Mouse (Mus musculus) embryonic stem cell, embryonic (primary cell): ENCODE results near the gene Syk.

Experiments
- CTCF ChIA-PET, 4 experiments: fragments of 300-600 bp in 2 of 4; fragments of 350-600 bp in 2 of 4; sonication (Branson Sonifier 250); formaldehyde crosslinking; loops; one replicate each; lab custom pipeline; 2022; ENCODE audit warnings: inconsistent platforms in 2 of 4; lab: Charles Lee
- POLR2A ChIA-PET, 4 experiments: fragments of 300-600 bp in 2 of 4; fragments of 350-600 bp in 2 of 4; sonication (Branson Sonifier 250); formaldehyde crosslinking; loops; one replicate each; lab custom pipeline; 2022; ENCODE audit warnings: antibody characterized with exemption in 4 of 4, inconsistent platforms in 1 of 4; lab: Charles Lee

The Syk gene

DNA sequence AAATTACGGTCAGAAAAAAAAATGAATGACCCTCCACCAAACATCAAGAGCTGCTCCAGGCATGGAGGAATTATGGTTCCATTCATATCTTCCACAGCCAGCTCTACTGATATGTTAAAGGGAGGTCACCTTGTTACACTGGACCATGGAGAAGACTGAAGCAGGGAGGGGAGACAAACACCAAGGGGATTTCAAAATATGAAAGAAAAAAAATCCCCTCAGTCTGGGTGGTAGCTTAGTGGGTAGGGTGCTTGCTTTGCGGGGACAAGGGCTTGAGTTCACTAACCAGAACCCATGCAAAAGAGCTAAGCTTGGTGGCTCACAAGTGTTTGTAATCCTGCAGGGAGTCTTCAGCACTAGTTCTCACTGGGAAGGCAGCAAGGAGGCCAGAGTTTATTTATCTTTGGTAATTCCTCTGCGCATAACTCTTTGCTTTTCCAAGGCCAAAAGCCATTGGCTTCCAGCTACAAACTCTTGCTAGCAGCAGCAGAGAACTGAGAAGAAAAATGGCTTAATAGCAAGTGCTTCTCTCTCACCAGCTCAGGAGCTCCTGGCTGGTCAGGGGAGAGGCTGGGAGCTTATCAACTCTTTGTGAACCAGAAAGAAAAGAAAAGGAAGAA is 23.8 kb downstream of the Syk start:
- CTCF ChIA-PET, result interaction anchor here in 2 of 4 experiments (0.7 to 1.7 kb wide), 2 partner anchors 22 kb away, joined by 3 to 5 read pairs; no protein-coding TSS in a partner anchor

DNA sequence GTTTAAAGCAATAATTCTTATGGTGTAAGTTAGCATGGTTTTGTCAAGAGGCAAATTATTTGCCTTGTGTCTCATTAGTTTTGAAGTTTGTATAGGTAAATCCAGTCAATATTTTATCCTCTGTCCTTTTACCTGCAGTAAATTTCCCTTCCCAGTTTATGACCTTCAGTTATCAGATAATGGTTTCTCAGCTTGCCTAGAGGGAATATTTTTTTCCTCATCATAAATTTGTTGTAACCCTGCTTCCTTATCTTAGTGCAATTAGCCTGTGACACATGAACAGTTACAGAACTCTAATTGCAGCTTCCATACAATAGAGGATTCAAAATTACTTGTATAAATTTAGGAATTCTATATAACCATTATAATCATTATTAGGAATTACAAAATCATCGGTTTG is 25.0 kb downstream of the Syk start:
- ChIA-PET CTCF (interaction anchor here in 2 of 4 experiments (0.6 to 1.7 kb wide), 2 partner anchors 21 to 354 kb away, joined by 4 to 5 read pairs; no protein-coding TSS in a partner anchor), POLR2A (interaction anchor here in 1 of 4 experiments (0.8 kb wide), 1 partner anchor 13 kb away, joined by 3 read pairs; no protein-coding TSS in a partner anchor)

More for the DNA sequence above, 23.8 kb downstream of the Syk start:
- POLR2A ChIA-PET, result interaction anchor here in 1 of 4 experiments (1.0 kb wide), 1 partner anchor 14 kb away, joined by 3 read pairs; no protein-coding TSS in a partner anchor

DNA sequence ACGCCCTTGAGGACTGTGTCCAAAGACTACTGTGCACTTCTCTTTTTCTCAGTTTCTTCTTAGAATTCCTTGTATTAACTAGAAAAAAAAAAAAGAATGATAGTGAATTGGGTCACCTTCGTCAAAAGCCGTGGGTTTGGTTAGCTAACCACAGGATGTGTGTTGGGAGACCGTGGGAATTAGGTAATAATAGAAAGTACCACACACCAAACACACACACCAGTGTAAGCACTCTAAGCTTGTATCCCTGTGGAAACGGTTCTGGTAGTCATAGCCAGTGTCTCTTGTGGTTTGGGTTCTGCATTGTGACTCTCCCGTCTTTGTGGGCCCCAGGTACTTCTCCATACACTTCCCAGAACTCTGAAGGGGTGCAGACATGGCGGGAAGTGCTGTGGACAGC is 27.5 kb downstream of the Syk start:
- ChIA-PET CTCF (interaction anchor here in 1 of 4 experiments (0.6 kb wide), 1 partner anchor 15 kb away, joined by 3 read pairs; no protein-coding TSS in a partner anchor), POLR2A (no interaction called here)

DNA sequence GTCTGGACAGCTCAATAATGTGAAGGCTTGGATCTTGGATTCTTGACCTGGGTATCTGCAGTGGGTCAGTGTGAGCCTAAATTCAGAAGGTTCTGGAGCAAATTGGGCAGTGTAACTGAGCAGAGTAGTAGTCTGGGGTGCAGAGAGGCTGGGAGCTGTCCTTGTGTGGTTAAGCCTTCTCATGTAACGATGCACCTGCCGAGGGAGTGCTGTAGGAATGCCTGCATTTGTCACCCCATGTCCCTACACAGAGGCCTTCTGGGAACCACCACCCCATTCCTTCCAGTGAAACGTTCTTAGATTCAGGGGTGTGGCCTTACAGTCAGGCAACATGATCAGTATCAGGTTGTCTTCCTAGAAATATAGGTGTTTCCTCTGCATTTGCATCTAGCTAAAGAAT is 30.3 kb downstream of the Syk start:
- POLR2A ChIA-PET, result no interaction called here
- CTCF ChIA-PET, result interaction anchor here in 3 of 4 experiments (0.6 to 1.0 kb wide), 3 partner anchors 15 to 338 kb away, joined by 3 to 6 read pairs (median 3); no protein-coding TSS in a partner anchor

DNA sequence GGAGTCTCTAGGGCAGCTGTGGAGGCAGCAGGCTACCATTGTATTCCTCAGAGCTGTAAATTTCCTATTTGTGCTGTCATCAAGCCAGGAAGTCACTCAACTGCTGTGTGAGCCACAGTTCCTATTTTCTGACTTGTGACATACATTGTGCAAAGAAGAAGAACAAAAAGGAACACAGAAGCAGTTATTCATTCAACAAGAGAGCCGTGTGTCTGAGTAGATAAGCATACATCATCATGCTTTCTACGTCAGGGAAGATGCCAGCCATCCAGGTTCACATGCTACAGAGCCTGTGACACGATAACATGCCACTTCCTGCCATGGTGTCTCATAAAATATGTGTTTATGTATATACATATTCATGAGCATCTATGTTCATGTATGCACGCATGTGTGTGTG is 32.1 kb downstream of the Syk start:
- POLR2A ChIA-PET, result interaction anchor here in 1 of 4 experiments (1.2 kb wide), 1 partner anchor 156 kb away, joined by 3 read pairs; no protein-coding TSS in a partner anchor
- CTCF ChIA-PET, result interaction anchor here in 1 of 4 experiments (1.3 kb wide), 1 partner anchor 14 kb away, joined by 4 read pairs; no protein-coding TSS in a partner anchor

DNA sequence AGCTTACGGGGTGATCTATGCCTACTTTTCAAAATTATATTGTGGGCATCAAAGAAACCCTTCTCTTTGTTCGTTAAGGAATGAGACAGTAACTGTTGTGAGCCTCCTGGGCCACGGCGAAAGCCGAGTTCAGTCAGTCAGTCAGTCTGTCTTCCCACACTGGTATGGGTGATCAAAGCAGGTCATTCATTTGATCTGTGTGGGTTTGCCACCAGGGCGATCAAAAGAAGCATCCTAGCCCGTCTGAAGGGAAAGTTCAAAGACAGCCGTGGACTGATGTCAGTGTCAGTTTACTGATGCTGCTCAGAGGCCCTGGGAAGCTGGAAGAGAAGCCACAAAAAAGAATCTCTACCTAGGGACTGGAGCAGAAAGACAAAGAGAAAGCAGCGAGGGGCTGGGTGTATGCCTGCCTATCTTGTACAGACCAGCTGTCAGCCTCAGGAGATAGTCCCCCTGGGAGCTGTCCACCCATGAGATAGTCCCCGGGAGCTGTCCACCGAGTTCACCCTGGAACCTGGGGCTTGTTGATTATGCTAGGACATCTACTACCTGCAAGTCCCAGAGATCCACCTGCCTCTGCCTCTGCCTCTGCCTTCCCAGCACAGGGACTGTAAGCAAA is 34.2 kb downstream of the Syk start:
- ChIA-PET POLR2A (no interaction called here), CTCF (interaction anchor here in 1 of 4 experiments (0.6 kb wide), 1 partner anchor 160 kb away, joined by 4 read pairs; no protein-coding TSS in a partner anchor)

DNA sequence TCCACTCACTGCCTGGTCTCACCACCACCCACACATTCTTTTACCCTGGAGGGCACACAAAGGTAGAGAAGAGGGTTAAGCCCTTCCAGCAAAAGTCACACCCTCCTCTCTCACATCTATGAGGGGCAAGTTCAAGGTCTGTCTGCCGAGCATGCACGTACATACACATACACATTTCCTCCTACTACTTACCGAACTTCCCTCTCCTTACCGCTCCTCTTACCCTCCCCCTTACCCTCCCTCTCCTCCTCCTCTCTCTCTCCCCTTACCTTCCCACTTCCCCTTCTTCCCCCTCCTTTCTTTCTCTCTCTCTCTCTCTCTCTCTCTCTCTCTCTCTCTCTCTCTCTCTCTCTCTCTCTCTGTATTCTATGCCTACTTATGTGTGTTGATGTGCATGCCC is 35.6 kb downstream of the Syk start:
- POLR2A ChIA-PET, result interaction anchor here in 1 of 4 experiments (0.7 to 1.1 kb wide), 2 partner anchors 11 to 15 kb away, joined by 3 read pairs; no protein-coding TSS in a partner anchor
- CTCF ChIA-PET, result no interaction called here

DNA sequence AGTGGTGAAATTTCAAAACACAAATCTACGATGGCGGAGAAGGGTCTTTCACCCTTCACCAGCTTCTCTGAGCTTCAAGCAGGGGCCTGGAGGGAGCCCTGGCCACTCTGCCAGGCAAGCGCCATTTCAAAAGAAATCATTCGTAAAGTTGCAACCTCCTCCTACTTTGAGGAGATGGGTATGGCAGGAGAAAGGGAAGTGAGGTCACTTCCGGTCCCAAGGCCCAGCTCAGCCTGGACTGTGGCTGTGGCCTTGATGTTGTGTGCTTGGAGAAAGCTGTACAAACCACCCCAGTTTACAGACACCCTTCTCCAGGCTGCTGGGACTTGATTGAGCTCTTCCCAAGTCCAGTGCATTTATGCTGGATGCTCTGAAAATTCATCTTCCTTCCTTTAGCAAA is 36.5 kb downstream of the Syk start:
- POLR2A ChIA-PET, result no interaction called here

DNA sequence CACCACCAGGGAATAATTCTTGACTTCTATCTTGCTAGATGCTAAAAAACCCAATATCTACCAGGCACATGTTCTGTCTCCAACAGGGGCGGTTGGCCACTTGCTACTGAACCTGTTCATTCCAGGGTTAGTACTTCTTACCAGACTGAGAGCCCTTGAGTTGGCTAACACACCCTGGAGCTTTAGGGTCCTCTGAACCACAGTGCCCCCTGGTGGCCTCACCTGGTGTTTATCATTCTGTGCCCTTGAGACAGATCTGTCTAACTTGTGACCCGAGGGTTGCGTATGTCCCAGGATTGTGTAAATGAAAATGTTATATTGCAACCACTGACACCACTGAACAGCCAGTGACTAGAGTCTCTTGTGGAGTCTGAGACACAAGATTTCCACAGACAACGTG is 41.1 kb downstream of the Syk start:
- ChIA-PET POLR2A (interaction anchor here in 2 of 4 experiments (0.5 to 0.6 kb wide), 2 partner anchors 46 to 878 kb away, joined by 3 to 4 read pairs; no protein-coding TSS in a partner anchor), CTCF (interaction anchor here (0.5 to 4.1 kb wide), 32 partner anchors 10 to 793 kb away, joined by 3 to 26 read pairs (median 4); partner anchors contain the start of gene Diras2 (in 1 of the 4))

More for the DNA sequence above, 36.5 kb downstream of the Syk start:
- CTCF ChIA-PET, result interaction anchor here in 1 of 4 experiments (0.5 to 0.6 kb wide), 2 partner anchors 9 to 788 kb away, joined by 3 read pairs; no protein-coding TSS in a partner anchor

DNA sequence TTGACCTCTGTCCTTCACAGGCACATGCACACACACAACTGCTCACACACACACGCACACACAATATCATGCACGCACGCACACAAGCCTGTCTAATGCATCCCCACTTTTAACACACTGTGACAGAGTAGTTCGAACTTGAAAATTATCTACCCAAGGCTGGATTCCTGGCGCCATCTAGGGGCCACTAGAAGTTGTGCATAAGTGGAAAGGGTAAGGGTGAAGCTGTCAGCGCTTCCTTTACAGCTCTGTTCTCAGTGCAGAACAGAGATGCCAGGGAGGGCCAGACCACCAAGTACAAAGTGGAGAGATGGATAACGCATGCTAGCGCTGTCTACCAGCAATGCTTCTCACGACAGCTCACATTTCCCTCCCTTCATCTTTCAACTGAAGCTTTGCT is 45.6 kb downstream of the Syk start:
- POLR2A ChIA-PET, result interaction anchor here in 3 of 4 experiments (0.5 to 1.4 kb wide), 7 partner anchors 9 to 370 kb away, joined by 3 to 5 read pairs (median 3); partner anchors contain the start of gene Syk (in 1 of the 3)
- CTCF ChIA-PET, result interaction anchor here (0.5 to 3.1 kb wide), 63 partner anchors 8 to 825 kb away, joined by 3 to 59 read pairs (median 4); partner anchors contain the start of genes Diras2 (in 2 of the 4) and Syk (in 1 of the 4)

DNA sequence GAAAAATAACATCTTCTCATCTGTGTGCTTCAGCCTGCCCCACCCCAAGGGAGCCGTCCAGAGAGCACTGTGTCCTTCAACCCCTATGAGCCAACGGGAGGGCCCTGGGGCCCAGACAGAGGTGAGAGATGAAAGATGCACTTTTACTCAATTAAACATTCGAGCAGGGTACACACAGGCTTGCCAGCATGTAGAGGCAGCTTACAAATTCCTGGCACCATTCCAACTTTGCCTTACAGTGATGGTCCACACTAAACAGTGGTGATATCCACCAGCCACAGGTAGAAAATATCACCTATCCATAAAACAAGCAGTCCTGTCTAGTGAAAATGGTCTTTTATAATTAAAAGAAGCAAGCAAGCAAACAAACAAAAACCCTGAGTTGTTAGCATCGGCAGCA is 48.7 kb downstream of the Syk start:
- ChIA-PET CTCF (no interaction called here), POLR2A (interaction anchor here in 2 of 4 experiments (0.5 to 0.9 kb wide), 3 partner anchors 12 to 396 kb away, joined by 3 to 5 read pairs (median 3); no protein-coding TSS in a partner anchor)

DNA sequence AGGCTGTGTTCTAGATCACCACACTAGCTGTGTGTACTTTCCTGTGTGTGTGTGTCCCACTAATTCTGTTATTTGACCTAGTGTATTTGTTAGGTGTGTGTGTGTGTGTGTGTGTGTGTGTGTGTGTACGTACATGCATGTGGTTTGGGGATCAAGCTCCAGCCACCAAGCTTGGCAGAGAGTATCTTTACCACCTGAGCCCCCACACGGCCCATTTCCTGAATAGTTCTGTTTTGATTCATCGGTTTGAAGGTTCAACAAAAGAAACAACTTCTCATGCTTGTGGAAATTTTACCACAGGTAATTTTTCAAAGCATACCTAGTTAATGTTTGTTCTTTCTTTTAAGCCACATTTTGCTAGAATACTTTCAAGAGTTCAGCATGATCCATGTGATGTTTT is 52.5 kb downstream of the Syk start:
- POLR2A ChIA-PET, result interaction anchor here in 2 of 4 experiments (0.5 to 1.4 kb wide), 2 partner anchors 8 to 714 kb away, joined by 3 to 4 read pairs; no protein-coding TSS in a partner anchor
- CTCF ChIA-PET, result interaction anchor here in 1 of 4 experiments (1.5 kb wide), 1 partner anchor 382 kb away, joined by 4 read pairs; no protein-coding TSS in a partner anchor

DNA sequence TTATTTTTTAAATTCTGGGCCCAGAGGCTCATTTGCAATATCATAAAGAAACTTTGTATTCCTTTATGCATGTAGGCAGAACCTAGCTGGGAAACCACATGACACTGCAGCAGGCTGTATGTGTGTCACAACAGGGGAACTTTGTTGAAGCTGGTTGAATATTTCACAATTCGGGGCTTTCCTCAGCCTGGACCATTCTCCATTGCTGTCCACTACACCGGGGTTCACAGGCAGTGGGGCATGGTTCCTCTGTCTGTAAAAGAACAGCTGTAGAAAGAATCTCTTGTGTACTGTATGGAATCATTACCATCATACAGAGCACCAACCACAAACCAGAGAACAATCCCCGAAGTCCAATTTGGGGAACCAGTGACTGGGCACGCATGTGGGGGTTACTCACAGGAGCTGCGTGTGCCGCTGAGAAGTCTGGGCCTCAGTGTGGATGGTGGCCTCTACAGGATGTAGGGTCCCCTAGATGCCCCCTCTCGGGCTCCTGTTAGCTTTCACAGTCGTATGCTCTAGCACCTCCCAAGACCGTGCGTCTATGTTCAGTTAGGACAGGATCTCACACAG is 53.3 kb downstream of the Syk start:
- POLR2A ChIA-PET, result interaction anchor here in 1 of 4 experiments (1.4 kb wide), 1 partner anchor 9 kb away, joined by 3 read pairs; no protein-coding TSS in a partner anchor
- CTCF ChIA-PET, result interaction anchor here in 3 of 4 experiments (0.5 to 1.2 kb wide), 4 partner anchors 8 to 384 kb away, joined by 3 to 6 read pairs (median 4); no protein-coding TSS in a partner anchor

DNA sequence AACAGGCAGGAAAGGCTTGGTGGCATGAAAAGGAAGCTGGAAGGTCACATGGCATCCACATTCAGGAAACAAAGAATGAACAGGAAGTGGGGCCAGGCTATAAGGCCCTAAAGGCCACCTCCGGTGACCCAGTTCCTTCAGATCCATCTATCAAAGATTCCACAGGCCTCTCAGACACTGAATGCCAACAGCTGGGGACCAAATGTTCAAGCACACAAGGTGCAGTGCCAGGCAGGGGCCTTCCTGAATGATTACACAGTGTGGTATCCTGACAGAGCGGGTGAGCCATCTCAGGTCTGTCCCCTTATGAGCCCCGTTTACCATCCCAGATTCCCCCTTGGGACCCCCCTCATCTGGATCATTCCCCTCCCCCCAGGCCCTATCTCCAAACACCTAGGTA is 63.6 kb downstream of the Syk start:
- ChIA-PET POLR2A (interaction anchor here in 2 of 4 experiments (0.6 to 0.7 kb wide), 3 partner anchors 15 to 826 kb away, joined by 3 to 11 read pairs (median 4); no protein-coding TSS in a partner anchor), CTCF (interaction anchor here in 1 of 4 experiments (1.0 to 2.0 kb wide), 2 partner anchors 12 to 23 kb away, joined by 3 to 5 read pairs; no protein-coding TSS in a partner anchor)

DNA sequence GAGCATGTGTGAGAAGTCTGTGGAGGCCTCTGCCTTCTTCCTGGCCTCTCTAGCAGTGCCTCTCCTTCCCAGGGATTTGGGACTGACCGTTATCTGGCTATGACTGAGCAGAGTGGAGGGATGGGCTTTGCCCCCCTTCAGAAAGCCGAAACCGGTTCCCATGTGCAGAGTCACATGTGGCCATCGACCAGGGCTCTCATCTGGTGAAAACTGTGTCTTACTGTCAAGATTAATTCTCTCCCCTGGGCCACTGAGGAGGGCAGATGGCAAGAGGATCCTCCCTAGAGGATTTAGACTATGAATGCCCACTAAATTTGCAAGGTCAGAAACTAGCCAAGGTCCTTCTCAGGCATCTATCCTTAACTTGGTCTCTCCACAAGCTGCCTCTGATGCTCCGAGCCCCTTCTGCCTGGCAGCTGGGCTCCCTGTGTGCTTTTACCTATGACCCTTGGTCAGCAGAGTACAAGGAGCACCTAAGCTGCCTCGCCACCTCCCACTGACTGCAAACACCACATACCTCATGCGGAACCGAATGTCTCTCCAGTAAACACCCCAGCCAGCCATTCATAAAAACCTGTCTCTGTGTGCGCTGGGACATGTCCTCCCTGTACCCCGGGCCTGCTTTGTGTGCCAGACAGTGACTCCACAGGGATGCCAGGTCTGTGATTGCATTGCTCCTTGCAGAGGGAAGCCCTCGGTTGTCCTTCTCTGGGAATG is 65.2 kb downstream of the Syk start:
- CTCF ChIA-PET, result no interaction called here
- POLR2A ChIA-PET, result interaction anchor here in 2 of 4 experiments (0.5 to 0.9 kb wide), 2 partner anchors 395 to 1001 kb away, joined by 3 read pairs; no protein-coding TSS in a partner anchor

DNA sequence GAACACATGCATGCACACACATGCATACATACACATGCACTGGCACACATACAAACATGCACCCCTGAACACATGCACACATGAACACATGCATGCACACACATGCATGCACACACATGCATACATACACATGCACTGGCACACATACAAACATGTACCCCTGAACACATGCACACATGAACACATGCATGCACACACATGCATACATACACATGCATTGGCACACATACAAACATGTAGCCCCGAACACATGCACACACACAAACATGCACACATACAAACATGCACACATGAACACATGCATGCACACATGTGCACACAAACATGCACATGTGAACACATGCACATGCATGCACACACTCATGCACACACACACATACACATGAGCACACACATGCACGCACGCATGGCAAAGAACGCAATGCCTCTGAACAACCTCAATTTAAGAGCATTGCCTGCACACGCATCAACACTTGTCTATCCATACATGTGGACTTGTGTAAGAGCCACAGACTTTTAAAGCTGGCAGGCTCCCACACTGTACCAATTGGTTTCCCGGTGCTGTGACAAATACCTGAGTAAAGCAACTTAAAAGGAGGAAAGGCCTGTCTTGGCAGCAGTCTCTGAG is 66.9 kb downstream of the Syk start:
- CTCF ChIA-PET, result interaction anchor here (0.8 to 3.4 kb wide), 11 partner anchors 9 to 776 kb away, joined by 3 to 24 read pairs (median 6); no protein-coding TSS in a partner anchor
- POLR2A ChIA-PET, result no interaction called here
